Mouse (Mus musculus) forebrain, embryonic 11.5 days (tissue): ENCODE data around the gene Exoc6. TPM values are rescaled to one million over a fixed set of nuclear protein-coding genes. Genes with fewer than 3 reads are reported as not detected.

Experiments
- ATAC-seq: fragments of 200-750 bp; cut with Nextera tagmentation; replicated peaks from 2 replicates; pipeline ENCODE4 v1.8.0; 2017; ENCODE audit warnings: moderate TSS enrichment; ENCODE audit not compliant: low FRiP score
- DNase-seq: peaks from one replicate; pipeline ENCODE4 v3.0.0-alpha.2; 2017; ENCODE audit warnings: low spot score
- H3K27ac ChIP-seq: fragments of 300-500 bp; sonication (generic); 2 replicates; pipeline ENCODE4 v1.5.1; 2014; ENCODE audit warnings: low read depth, low read length
- H3K27me3 ChIP-seq: fragments of 300-500 bp; sonication (generic); 2 replicates; pipeline ENCODE4 v1.6.1; 2014; ENCODE audit warnings: mild to moderate bottlenecking, low read length, mixed read lengths; ENCODE audit not compliant: control insufficient read depth, insufficient read depth
- H3K36me3 ChIP-seq: fragments of 300-500 bp; sonication (generic); 2 replicates; pipeline ENCODE4 v1.6.1; 2014; ENCODE audit warnings: mild to moderate bottlenecking, low read length, moderate library complexity, mixed read lengths; ENCODE audit not compliant: control insufficient read depth, insufficient read depth
- H3K4me1 ChIP-seq: fragments of 300-500 bp; sonication (generic); replicated peaks from 2 replicates; pipeline ENCODE4 v1.6.1; 2014; ENCODE audit warnings: low read length, mixed read lengths; ENCODE audit not compliant: control insufficient read depth, insufficient read depth
- H3K4me2 ChIP-seq: fragments of 300-500 bp; sonication (generic); 2 replicates; pipeline ENCODE4 v1.6.1; 2014; ENCODE audit warnings: low read depth, mild to moderate bottlenecking, low read length, moderate library complexity, mixed read lengths; ENCODE audit not compliant: severe bottlenecking
- H3K4me3 ChIP-seq: fragments of 300-500 bp; sonication (generic); 2 replicates; pipeline ENCODE4 v1.5.1; 2014; ENCODE audit warnings: low read depth, low read length
- H3K9ac ChIP-seq: fragments of 300-500 bp; sonication (generic); 2 replicates; pipeline ENCODE4 v1.6.1; 2014; ENCODE audit warnings: low read length
- H3K9me3 ChIP-seq: fragments of 300-500 bp; sonication (generic); 2 replicates; pipeline ENCODE4 v1.6.1; 2016; ENCODE audit warnings: low read length, mixed read lengths; ENCODE audit not compliant: control insufficient read depth
- WGBS: fragments of 180-500 bp; shearing (Covaris S2); extraction: QIAGEN DNeasy Blood & Tissue Kit; methylation state at CpG from one replicate; pipeline ENCODE4 v1.1.7; 2014; 5-methylcytosine and 5-hydroxymethylcytosine counted together
- polyA plus RNA-seq: library from polyadenylated mRNA; unstranded; fragments of >200 nt; fragmentation: Nextera tagmentation; extraction: Ambion mirVana; gene quantifications from 2 replicates; pipeline ENCODE4 v1.2.1, GENCODE M21; 2014

The Exoc6 gene
- polyA plus RNA-seq, 1 experiment from 2014 or later = 10.2 TPM

- Histone ChIP-seq H3K4me2 (no peak within 1 kb of the TSS), H3K9me3 (no peaks in the 10 kb centered on the region), H3K4me3 (no peak within 1 kb of the TSS), H3K4me1 (peaks cover 7% of the 10 kb centered on the region), H3K36me3 (no peaks in the 10 kb centered on the region), H3K27me3 (peaks cover 76% of the 10 kb centered on the region), H3K27ac (no peak within 1 kb of the TSS), H3K9ac (no peak within 1 kb of the TSS)
- ATAC-seq (no peak), DNase-seq (no peak)
- under 1% methylated on average over 6 of the region's 6 CpGs for WGBS
These were observed 135.1 kb downstream of the Exoc6 start, which contains the start of gene Cyp26c1 for GRCm38 (mm10) chr19:37685281-37685680. Cyp26c1 (plus strand) TSS chr19:37685581.

DNA sequence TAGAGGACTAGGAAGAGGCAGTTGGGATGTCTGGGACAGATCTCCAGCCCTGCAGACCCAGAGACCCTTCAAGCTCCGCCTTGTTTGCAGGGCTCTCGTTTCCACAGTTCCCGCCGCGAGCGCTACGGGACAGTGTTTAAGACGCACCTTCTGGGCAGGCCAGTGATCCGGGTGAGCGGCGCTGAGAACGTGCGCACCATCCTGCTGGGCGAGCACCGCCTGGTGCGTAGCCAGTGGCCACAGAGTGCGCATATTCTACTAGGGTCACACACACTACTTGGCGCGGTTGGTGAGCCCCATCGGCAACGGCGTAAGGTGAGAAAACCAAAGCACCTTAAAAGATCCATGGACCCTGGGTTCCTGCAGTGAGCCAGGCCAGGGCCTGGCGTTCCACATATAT is 136.1 kb downstream of the Exoc6 start:
- 2% methylated on average over 23 of the region's 23 CpGs for WGBS
- no peak overlapping the region for H3K27ac ChIP-seq
- no peaks in the 10 kb centered on the region for H3K36me3 ChIP-seq
- ATAC-seq (no peak), DNase-seq (no peak)
- H3K4me1 ChIP-seq = peaks cover 7% of the 10 kb centered on the region
- no peak overlapping the region for H3K4me3 ChIP-seq
- no peak overlapping the region for H3K9ac ChIP-seq
- H3K4me2 ChIP-seq = no peak overlapping the region
- peaks cover 87% of the 10 kb centered on the region for H3K27me3 ChIP-seq
- H3K9me3 ChIP-seq = no peaks in the 10 kb centered on the region

DNA sequence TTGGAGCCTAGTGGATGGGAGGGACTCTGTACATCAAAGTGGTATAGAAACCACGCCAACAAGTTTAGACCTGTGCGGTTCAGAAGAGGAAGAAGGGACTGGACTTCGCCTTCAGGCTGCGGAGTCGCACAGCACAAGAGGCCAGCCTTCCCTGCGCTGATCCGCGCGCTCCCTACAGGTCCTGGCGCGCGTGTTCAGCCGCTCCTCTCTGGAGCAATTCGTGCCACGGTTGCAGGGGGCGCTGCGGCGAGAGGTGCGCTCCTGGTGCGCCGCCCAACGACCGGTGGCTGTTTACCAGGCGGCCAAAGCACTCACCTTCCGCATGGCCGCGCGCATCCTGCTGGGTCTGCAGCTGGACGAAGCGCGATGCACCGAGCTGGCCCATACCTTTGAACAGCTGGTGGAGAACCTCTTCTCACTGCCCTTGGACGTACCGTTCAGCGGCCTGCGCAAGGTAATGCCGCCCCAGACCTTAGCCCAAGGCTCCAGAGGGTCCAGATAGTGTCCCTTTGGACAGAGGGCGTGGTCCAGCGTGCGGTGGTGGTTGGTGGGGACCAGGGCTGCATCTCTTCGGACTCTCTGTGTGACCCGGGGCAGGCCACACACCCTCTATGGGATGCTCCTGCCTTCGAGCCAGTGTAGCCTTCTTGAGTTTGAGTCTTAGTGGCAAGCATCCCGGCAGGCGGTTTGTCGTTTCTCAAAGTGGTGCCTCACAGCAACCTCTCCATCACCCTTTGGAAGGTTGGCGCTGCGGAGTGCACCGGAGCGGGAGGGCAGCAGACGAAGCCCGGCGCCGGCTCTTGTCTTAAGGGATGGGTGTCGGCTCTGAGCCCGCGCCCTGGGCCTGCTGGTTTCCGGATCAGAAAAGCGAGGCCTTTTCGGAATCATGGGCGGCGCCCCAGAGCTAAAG is 137.0 kb downstream of the Exoc6 start:
- ATAC-seq (0 out of 2 replicates have a peak, but pooled peaks have one; percentile 21), DNase-seq (peak; percentile 71)
- no peaks in the 10 kb centered on the region for H3K36me3 ChIP-seq
- peaks cover 7% of the 10 kb centered on the region for H3K4me1 ChIP-seq
- H3K9me3 ChIP-seq = no peaks in the 10 kb centered on the region
- WGBS = 3% methylated on average over 62 of the region's 62 CpGs
- no peak overlapping the region for H3K4me2 ChIP-seq
- H3K4me3 ChIP-seq = no peak overlapping the region
- no peak overlapping the region for H3K27ac ChIP-seq
- H3K27me3 ChIP-seq = peaks cover 95% of the 10 kb centered on the region
- no peak overlapping the region for H3K9ac ChIP-seq

DNA sequence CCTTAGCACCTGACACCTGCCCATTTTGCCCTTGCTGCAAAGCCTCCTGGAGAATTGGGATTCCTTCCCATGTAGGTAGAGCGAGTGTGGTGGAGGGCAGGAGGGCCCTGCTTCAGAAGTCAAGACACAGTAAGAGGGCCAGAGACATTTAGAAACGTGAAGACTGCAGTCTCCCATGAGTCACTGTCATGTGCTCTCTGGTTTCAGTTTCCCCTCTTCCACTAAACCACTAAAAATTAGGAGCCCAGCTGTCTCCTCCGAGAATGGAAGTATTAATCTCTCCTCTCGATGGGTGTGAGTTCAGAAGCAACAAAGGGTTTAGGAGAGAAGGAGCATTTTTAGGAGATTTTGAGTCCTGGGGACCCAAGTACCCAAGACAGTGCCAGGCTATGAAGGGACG is 139.3 kb downstream of the Exoc6 start:
- H3K4me1 ChIP-seq = peaks cover 11% of the 10 kb centered on the region
- H3K27me3 ChIP-seq = peaks cover 100% of the 10 kb centered on the region
- no peaks in the 10 kb centered on the region for H3K9me3 ChIP-seq
- no peak overlapping the region for H3K4me2 ChIP-seq
- ATAC-seq (no peak), DNase-seq (no peak)
- no peaks in the 10 kb centered on the region for H3K36me3 ChIP-seq
- no peak overlapping the region for H3K27ac ChIP-seq
- no peak overlapping the region for H3K9ac ChIP-seq
- 42% methylated on average over 5 of the region's 5 CpGs for WGBS
- H3K4me3 ChIP-seq = no peak overlapping the region

- H3K4me3 ChIP-seq = peak overlapping the region; percentile 10; the same call in 1 of the 2 replicates
- no peak for ATAC-seq
These were observed 140.5 kb downstream of the Exoc6 start for GRCm38 (mm10) chr19:37690716-37691115.

DNA sequence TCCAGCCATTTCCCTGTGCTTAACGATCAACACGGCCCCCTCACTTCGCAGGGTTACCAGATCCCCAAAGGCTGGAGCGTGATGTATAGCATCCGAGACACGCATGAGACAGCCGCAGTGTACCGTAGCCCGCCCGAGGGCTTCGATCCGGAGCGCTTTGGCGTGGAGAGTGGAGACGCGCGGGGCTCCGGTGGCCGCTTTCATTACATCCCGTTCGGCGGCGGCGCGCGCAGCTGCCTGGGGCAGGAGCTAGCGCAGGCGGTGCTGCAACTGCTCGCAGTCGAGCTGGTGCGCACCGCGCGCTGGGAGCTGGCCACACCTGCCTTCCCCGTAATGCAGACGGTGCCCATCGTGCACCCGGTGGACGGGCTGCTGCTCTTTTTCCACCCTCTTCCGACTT is 142.7 kb downstream of the Exoc6 start:
- H3K4me2 ChIP-seq = peak overlapping the region; percentile 49
- H3K9me3 ChIP-seq = no peaks in the 10 kb centered on the region
- no peak overlapping the region for H3K27ac ChIP-seq
- H3K4me1 ChIP-seq = peaks cover 10% of the 10 kb centered on the region
- WGBS = under 1% methylated on average over 35 of the region's 40 CpGs
- H3K9ac ChIP-seq = no peak overlapping the region
- H3K4me3 ChIP-seq = peak overlapping the region; percentile 26
- peaks cover 100% of the 10 kb centered on the region for H3K27me3 ChIP-seq
- DNase-seq (peak; percentile 80), ATAC-seq (peak; percentile 61; the same call in 1 of the 2 replicates)
- no peaks in the 10 kb centered on the region for H3K36me3 ChIP-seq

More at GRCm38 (mm10) chr19:37690716-37691115, 140.5 kb downstream of the Exoc6 start:
- peak overlapping the region; percentile 35; the same call in 1 of the 2 replicates for H3K4me2 ChIP-seq
- peak; percentile 77 for DNase-seq
- 3% methylated on average over 29 of the region's 29 CpGs for WGBS
- no peaks in the 10 kb centered on the region for H3K36me3 ChIP-seq
- peaks cover 12% of the 10 kb centered on the region for H3K4me1 ChIP-seq
- H3K9ac ChIP-seq = no peak overlapping the region
- no peaks in the 10 kb centered on the region for H3K9me3 ChIP-seq
- H3K27ac ChIP-seq = no peak overlapping the region
- H3K27me3 ChIP-seq = peaks cover 100% of the 10 kb centered on the region

- 28% methylated on average over 13 of the region's 13 CpGs for WGBS
- no peak for ATAC-seq
- no peak for DNase-seq
These were observed 144.9 kb downstream of the Exoc6 start for GRCm38 (mm10) chr19:37695146-37695545.

GRCm38 (mm10) chr19:37695762-37696602 is 145.8 kb downstream of the Exoc6 start:
- Histone ChIP-seq H3K9me3 (no peaks in the 10 kb centered on the region), H3K4me2 (no peak overlapping the region), H3K27ac (no peak overlapping the region), H3K9ac (no peak overlapping the region), H3K36me3 (no peaks in the 10 kb centered on the region), H3K27me3 (peaks cover 100% of the 10 kb centered on the region), H3K4me1 (peaks cover 16% of the 10 kb centered on the region), H3K4me3 (no peak overlapping the region)
- DNase-seq = no peak
- no peak for ATAC-seq
- 2% methylated on average over 42 of the region's 42 CpGs for WGBS

More at GRCm38 (mm10) chr19:37695146-37695545, 144.9 kb downstream of the Exoc6 start:
- no peak overlapping the region for H3K4me3 ChIP-seq
- H3K9me3 ChIP-seq = no peaks in the 10 kb centered on the region
- no peak overlapping the region for H3K9ac ChIP-seq
- H3K27me3 ChIP-seq = peaks cover 100% of the 10 kb centered on the region
- no peaks in the 10 kb centered on the region for H3K36me3 ChIP-seq
- H3K4me2 ChIP-seq = no peak overlapping the region
- peaks cover 16% of the 10 kb centered on the region for H3K4me1 ChIP-seq
- no peak overlapping the region for H3K27ac ChIP-seq
